Mouse (Mus musculus): ENCODE measurements around the gene Rpl34. TPM values are rescaled to one million over a fixed set of nuclear protein-coding genes. Genes with fewer than 3 reads are reported as not detected.

Rpl34 gene
- polyA plus RNA-seq, 1 experiment = 1,098 TPM

- TF ChIP-seq CTCF (IDR thresholded peaks at IDR 0.05; ENCODE audit: extremely low read depth, insufficient read length, insufficient replicate concordance, low read depth, low read length) (no peak), POLR2A (IDR thresholded peaks at IDR 0.05; ENCODE audit: low read depth, low read length) (no peak)
- Histone ChIP-seq H3K27me3 (ENCODE audit: control insufficient read depth, insufficient read depth, low read length) (no peaks in the 10 kb centered on the region), H3K4me1 (ENCODE audit: control insufficient read depth, insufficient read depth, insufficient read length, low read length) (peaks cover 5% of the 10 kb centered on the region; the same call in 1 of the 2 replicates), H3K4me3 (ENCODE audit: low read depth, low read length) (no peak overlapping the region), H3K36me3 (ENCODE audit: control insufficient read depth, insufficient read depth, low read length) (peaks cover 39% of the 10 kb centered on the region), H3K27ac (ENCODE audit: insufficient read depth, low read depth, low read length) (no peak overlapping the region)
- WGBS = 83% methylated on average over 1 of the region's 1 CpGs
Measured at GRCm38 (mm10) chr3:130727036-130727435, 3.2 kb downstream of the Rpl34 start.

GRCm38 (mm10) chr3:130725718-130726117 is 4.5 kb downstream of the Rpl34 start:
- H3K4me1 ChIP-seq (ENCODE audit: control insufficient read depth, insufficient read depth, insufficient read length, low read length) = peaks cover 5% of the 10 kb centered on the region; the same call in 1 of the 2 replicates
- 79% methylated on average over 2 of the region's 2 CpGs for WGBS
- no peaks in the 10 kb centered on the region for H3K27me3 ChIP-seq (ENCODE audit: control insufficient read depth, insufficient read depth, low read length)
- TF ChIP-seq CTCF (IDR thresholded peaks at IDR 0.05; ENCODE audit: extremely low read depth, insufficient read length, insufficient replicate concordance, low read depth, low read length) = no peak
- no peak for TF ChIP-seq POLR2A (IDR thresholded peaks at IDR 0.05; ENCODE audit: low read depth, low read length)
- H3K36me3 ChIP-seq (ENCODE audit: control insufficient read depth, insufficient read depth, low read length) = peaks cover 39% of the 10 kb centered on the region
- H3K27ac ChIP-seq (ENCODE audit: insufficient read depth, low read depth, low read length) = no peak overlapping the region
- H3K4me3 ChIP-seq (ENCODE audit: low read depth, low read length) = no peak overlapping the region

GRCm38 (mm10) chr3:130722733-130723478 is 7.3 kb downstream of the Rpl34 start:
- H3K27ac ChIP-seq (ENCODE audit: insufficient read depth, low read depth, low read length) = no peak overlapping the region
- TF ChIP-seq CTCF (IDR thresholded peaks at IDR 0.05; ENCODE audit: extremely low read depth, insufficient read length, insufficient replicate concordance, low read depth, low read length) = no peak
- TF ChIP-seq POLR2A (IDR thresholded peaks at IDR 0.05; ENCODE audit: low read depth, low read length) = no peak
- WGBS = 77% methylated on average over 11 of the region's 11 CpGs

GRCm38 (mm10) chr3:130720225-130720624 is 10.0 kb downstream of the Rpl34 start:
- H3K36me3 ChIP-seq (ENCODE audit: control insufficient read depth, insufficient read depth, low read length) = peaks cover 2% of the 10 kb centered on the region; the same call in 1 of the 2 replicates
- no peaks in the 10 kb centered on the region for H3K4me1 ChIP-seq (ENCODE audit: control insufficient read depth, insufficient read depth, insufficient read length, low read length)
- no peaks in the 10 kb centered on the region for H3K27me3 ChIP-seq (ENCODE audit: control insufficient read depth, insufficient read depth, low read length)
- TF ChIP-seq CTCF (IDR thresholded peaks at IDR 0.05; ENCODE audit: extremely low read depth, insufficient read length, insufficient replicate concordance, low read depth, low read length) (no peak), POLR2A (IDR thresholded peaks at IDR 0.05; ENCODE audit: low read depth, low read length) (no peak)
- no peak overlapping the region for H3K27ac ChIP-seq (ENCODE audit: insufficient read depth, low read depth, low read length)
- no peak overlapping the region for H3K4me3 ChIP-seq (ENCODE audit: low read depth, low read length)
- 85% methylated on average over 4 of the region's 4 CpGs for WGBS

More at GRCm38 (mm10) chr3:130722733-130723478, 7.3 kb downstream of the Rpl34 start:
- no peak overlapping the region for H3K4me3 ChIP-seq (ENCODE audit: low read depth, low read length)
- H3K36me3 ChIP-seq (ENCODE audit: control insufficient read depth, insufficient read depth, low read length) = peaks cover 27% of the 10 kb centered on the region
- no peaks in the 10 kb centered on the region for H3K27me3 ChIP-seq (ENCODE audit: control insufficient read depth, insufficient read depth, low read length)
- no peaks in the 10 kb centered on the region for H3K4me1 ChIP-seq (ENCODE audit: control insufficient read depth, insufficient read depth, insufficient read length, low read length)

GRCm38 (mm10) chr3:130718871-130719270 is 11.3 kb downstream of the Rpl34 start:
- no peaks in the 10 kb centered on the region for H3K4me1 ChIP-seq (ENCODE audit: control insufficient read depth, insufficient read depth, insufficient read length, low read length)
- H3K36me3 ChIP-seq (ENCODE audit: control insufficient read depth, insufficient read depth, low read length) = no peaks in the 10 kb centered on the region
- TF ChIP-seq CTCF (IDR thresholded peaks at IDR 0.05; ENCODE audit: extremely low read depth, insufficient read length, insufficient replicate concordance, low read depth, low read length) = no peak
- TF ChIP-seq POLR2A (IDR thresholded peaks at IDR 0.05; ENCODE audit: low read depth, low read length) = no peak
- 48% methylated on average over 4 of the region's 4 CpGs for WGBS
- H3K4me3 ChIP-seq (ENCODE audit: low read depth, low read length) = no peak overlapping the region
- H3K27me3 ChIP-seq (ENCODE audit: control insufficient read depth, insufficient read depth, low read length) = no peaks in the 10 kb centered on the region
- no peak overlapping the region for H3K27ac ChIP-seq (ENCODE audit: insufficient read depth, low read depth, low read length)

- Histone ChIP-seq H3K4me3 (ENCODE audit: low read depth, low read length) (no peak overlapping the region), H3K27me3 (ENCODE audit: control insufficient read depth, insufficient read depth, low read length) (no peaks in the 10 kb centered on the region), H3K27ac (ENCODE audit: insufficient read depth, low read depth, low read length) (no peak overlapping the region), H3K4me1 (ENCODE audit: control insufficient read depth, insufficient read depth, insufficient read length, low read length) (no peaks in the 10 kb centered on the region), H3K36me3 (ENCODE audit: control insufficient read depth, insufficient read depth, low read length) (no peaks in the 10 kb centered on the region)
- 86% methylated on average over 7 of the region's 7 CpGs for WGBS
- no peak for TF ChIP-seq POLR2A (IDR thresholded peaks at IDR 0.05; ENCODE audit: low read depth, low read length)
- TF ChIP-seq CTCF (IDR thresholded peaks at IDR 0.05; ENCODE audit: extremely low read depth, insufficient read length, insufficient replicate concordance, low read depth, low read length) = no peak
Measured at GRCm38 (mm10) chr3:130716555-130716954, 13.6 kb downstream of the Rpl34 start.

- no peaks in the 10 kb centered on the region for H3K36me3 ChIP-seq (ENCODE audit: control insufficient read depth, insufficient read depth, low read length)
- peak overlapping the region; percentile 60; the same call in 1 of the 2 replicates for H3K27ac ChIP-seq (ENCODE audit: insufficient read depth, low read depth, low read length)
- H3K27me3 ChIP-seq (ENCODE audit: control insufficient read depth, insufficient read depth, low read length) = no peaks in the 10 kb centered on the region
- WGBS = 5% methylated on average over 22 of the region's 22 CpGs
- no peaks in the 10 kb centered on the region for H3K4me1 ChIP-seq (ENCODE audit: control insufficient read depth, insufficient read depth, insufficient read length, low read length)
- H3K4me3 ChIP-seq (ENCODE audit: low read depth, low read length) = peak overlapping the region; percentile 62
- TF ChIP-seq POLR2A (IDR thresholded peaks at IDR 0.05; ENCODE audit: low read depth, low read length) = no peak
- TF ChIP-seq CTCF (IDR thresholded peaks at IDR 0.05; ENCODE audit: extremely low read depth, insufficient read length, insufficient replicate concordance, low read depth, low read length) = peak; percentile 40; the same call in 1 of the 2 replicates
Measured at GRCm38 (mm10) chr3:130714775-130715568, 15.2 kb downstream of the Rpl34 start.
